In the genomic region with DNA sequence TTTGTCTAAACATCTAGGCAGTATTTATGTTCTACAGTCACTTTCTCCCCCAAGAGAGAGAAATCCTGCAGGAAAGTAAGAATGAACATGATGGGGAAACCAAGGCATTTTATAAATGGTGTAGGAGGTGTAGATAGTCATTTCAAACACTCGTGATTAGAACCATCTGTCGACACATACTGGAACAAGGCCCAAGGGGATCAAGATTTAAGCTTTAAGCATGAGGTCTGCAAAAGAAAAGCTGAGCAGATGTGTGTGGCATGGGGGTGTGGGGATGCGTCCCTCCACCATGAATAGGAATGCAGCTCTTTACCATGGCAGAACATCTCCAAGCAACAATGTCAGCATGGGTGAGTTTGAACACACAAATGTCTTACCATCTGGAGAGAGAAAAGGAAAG, we compare ENCODE assay signal across 20 mouse cellular contexts. TPM values are rescaled to one million over a fixed set of nuclear protein-coding genes. Genes with fewer than 3 reads are reported as not detected.
DNase-seq lines count a peak whose midpoint lies in the region; ATAC-seq and TF ChIP-seq lines count a peak whose summit lies in the region.
"Had no signal": no experiment of that assay in that cellular context is flagged by ENCODE, and none has a peak within 500 bp of the region (broad histone marks: within the 10 kb centered on the region; RNA-seq: fewer than 3 reads in every experiment).

No protein-coding gene starts in this region.

- intact Hi-C loops in left cerebral cortex, adult 2 months (cut with DNase I), result no loop called here
- intact Hi-C loops in left cerebral cortex, postnatal 4 days (cut with DNase I), result no loop called here

- no peaks in the 10 kb centered on the region for H3K9me3 ChIP-seq in forebrain, embryonic 12.5 days
- H3K9me3 ChIP-seq in forebrain, embryonic 10.5 days, result no peaks in the 10 kb centered on the region
- H3K9me3 ChIP-seq: lung, embryonic 15.5 days; neural tube, embryonic 12.5 days had no signal

- no peak overlapping the region for H3K4me3 ChIP-seq in forebrain, embryonic 12.5 days (replicated peaks)
- no peak overlapping the region for H3K4me3 ChIP-seq in forebrain, embryonic 10.5 days
- no peak overlapping the region for H3K4me3 ChIP-seq in left cerebral cortex, adult 2 months
- H3K4me3 ChIP-seq: lung, embryonic 15.5 days; neural tube, embryonic 12.5 days had no signal

- no peak for ATAC-seq in forebrain, embryonic 12.5 days (ENCODE audit: low FRiP score)
- ATAC-seq: activated CD4-positive, CD25-positive, alpha-beta regulatory T cell, adult 4 months; intestine, embryonic 16.5 days; midbrain, embryonic 16.5 days had no signal

- 64% methylated on average over 3 of the region's 3 CpGs for WGBS in forebrain, embryonic 12.5 days
- 77% methylated on average over 3 of the region's 3 CpGs for WGBS in forebrain, embryonic 10.5 days

- peaks cover 12% of the 10 kb centered on the region for H3K4me1 ChIP-seq in forebrain, embryonic 12.5 days
- peaks cover 12% of the 10 kb centered on the region; the same call in 1 of the 2 replicates for H3K4me1 ChIP-seq in forebrain, embryonic 10.5 days
- H3K4me1 ChIP-seq: lung, embryonic 15.5 days had no signal

- TF ChIP-seq CTCF in left cerebral cortex, adult 2 months (IDR thresholded peaks at IDR 0.05), result no peak
- TF ChIP-seq CTCF in brain, embryonic 14.5 days (IDR thresholded peaks at IDR 0.05; ENCODE audit: borderline replicate concordance, extremely low read depth, insufficient read depth, insufficient read length), result no peak

- H3K27me3 ChIP-seq in forebrain, embryonic 12.5 days, result no peaks in the 10 kb centered on the region
- no peaks in the 10 kb centered on the region for H3K27me3 ChIP-seq in forebrain, embryonic 10.5 days (ENCODE audit: poor library complexity, severe bottlenecking)
- H3K27me3 ChIP-seq: lung, embryonic 15.5 days; neural tube, embryonic 12.5 days had no signal

- DNase-seq in forebrain, embryonic 10.5 days (ENCODE audit: extremely low spot score, low spot score), result no peak
- peak; percentile 19 to 35 for DNase-seq in left cerebral cortex, adult 2 months (ENCODE audit: extremely low spot score in 1 of 2, low spot score in 2 of 2)
- DNase-seq in left cerebral cortex, postnatal 4 days, result no peak
- peak; percentile 62 for DNase-seq in brain, embryonic 14.5 days (ENCODE audit: low read depth)
- peak; percentile 35 to 59 for DNase-seq in frontal cortex, postnatal 36 days (ENCODE audit: low spot score in 2 of 2)
- DNase-seq in adrenal gland, adult 2 months, result no peak
- no peak for DNase-seq in urinary bladder, postnatal 14 days (ENCODE audit: low spot score)
- DNase-seq: cerebellum, adult 11-12 months; cerebellum, postnatal 36 days; gastrocnemius, postnatal 10 days; heart, postnatal 14 days; thymus, adult 2 months had no signal

- H3K4me2 ChIP-seq in forebrain, embryonic 12.5 days, result no peak overlapping the region
- H3K4me2 ChIP-seq: hindbrain, embryonic 14.5 days; lung, embryonic 15.5 days; neural tube, embryonic 12.5 days had no signal

- 0 out of 2 replicates have a peak overlapping the region, but pooled peaks have one; percentile 25 for H3K27ac ChIP-seq in forebrain, embryonic 12.5 days
- no peak overlapping the region for H3K27ac ChIP-seq in forebrain, embryonic 10.5 days
- H3K27ac ChIP-seq in left cerebral cortex, adult 2 months, result no peak overlapping the region
- H3K27ac ChIP-seq: hindbrain, embryonic 14.5 days; lung, embryonic 15.5 days; neural tube, embryonic 12.5 days had no signal

- no peak overlapping the region for H3K9ac ChIP-seq in forebrain, embryonic 12.5 days
- H3K9ac ChIP-seq: hindbrain, embryonic 14.5 days; lung, embryonic 15.5 days; neural tube, embryonic 12.5 days had no signal

- no peaks in the 10 kb centered on the region for H3K36me3 ChIP-seq in forebrain, embryonic 12.5 days (replicated peaks)
- H3K36me3 ChIP-seq in forebrain, embryonic 10.5 days (replicated peaks), result no peaks in the 10 kb centered on the region
- H3K36me3 ChIP-seq: lung, embryonic 15.5 days; neural tube, embryonic 12.5 days had no signal

- TF ChIP-seq POLR2A in brain, embryonic 14.5 days (IDR thresholded peaks at IDR 0.05; ENCODE audit: borderline replicate concordance, extremely low read depth, insufficient read depth, insufficient read length, poor library complexity, severe bottlenecking), result no peak

RNA-seq across cellular contexts. Expression of a gene that starts 23.2 kb away (rescaled TPM):
- polyA plus RNA-seq in forebrain, embryonic 12.5 days (2016; fragmentation: Nextera tagmentation; extraction: Ambion mirVana), result 4.6 TPM in 2 replicates
- 1.1 and 1.3 TPM in 2 replicates for polyA plus RNA-seq in forebrain, embryonic 10.5 days (2016; fragmentation: Nextera tagmentation; extraction: Ambion mirVana)
- 100 to 1,000 TPM; 348 to 386 TPM for total RNA-seq in left cerebral cortex, adult 2 months (2021)
- 10 to 100 TPM; 80.7 to 87.9 TPM for total RNA-seq in left cerebral cortex, postnatal 4 days (2021)
- polyA plus RNA-seq in brain, embryonic 14.5 days (2012; rRNA removed), result 4.7 and 7.0 TPM in 2 replicates
- total RNA-seq in adrenal gland, adult 2 months (2021), result under 1 TPM; 0.17 to 0.21 TPM
- 0.02 and 0.03 TPM in 2 replicates for polyA plus RNA-seq in adrenal gland, adult 2 months (2012; rRNA removed)
- polyA plus RNA-seq: activated CD4-positive, CD25-positive, alpha-beta regulatory T cell, adult 4 months; liver, adult 2 months had no signal

Comparison
In these comparisons a context has a peak if more than half of its experiments do, and no peak if none do; other contexts are left out.
1. DNase-seq: peak in left cerebral cortex, adult 2 months (2 of 2), brain, embryonic 14.5 days (single experiment) and frontal cortex, postnatal 36 days (2 of 2); none in forebrain, embryonic 10.5 days (single experiment), left cerebral cortex, postnatal 4 days (single experiment), adrenal gland, adult 2 months (single experiment) and urinary bladder, postnatal 14 days (single experiment).